Comparison of ENCODE assay signal across 31 mouse cellular contexts in genomic region chr5:137170836-137171380, GRCm38 (mm10). TPM values are rescaled to one million over a fixed set of nuclear protein-coding genes. Genes with fewer than 3 reads are reported as not detected.
DNase-seq lines count a peak whose midpoint lies in the region; ATAC-seq lines count a peak whose summit lies in the region.
"Had no signal": no experiment of that assay in that cellular context is flagged by ENCODE, and none has a peak within 500 bp of the region (broad histone marks: within the 10 kb centered on the region; RNA-seq: fewer than 3 reads in every experiment).

No protein-coding gene starts in this region.

- H3K4me1 ChIP-seq in kidney, embryonic 14.5 days (ENCODE audit: control insufficient read depth, insufficient read depth, low read length): 0 out of 2 replicates have a peak, but pooled peaks cover 3% of the 10 kb centered on the region
- H3K4me1 ChIP-seq: embryonic facial prominence, embryonic 15.5 days; forebrain, embryonic 15.5 days; hindbrain, embryonic 13.5 days; limb, embryonic 12.5 days; midbrain, embryonic 13.5 days had no signal

- H3K27ac ChIP-seq in kidney, embryonic 14.5 days (ENCODE audit: low read depth, low read length): no peak overlapping the region
- H3K27ac ChIP-seq: embryonic facial prominence, embryonic 15.5 days; forebrain, embryonic 15.5 days; heart, adult 2 months; hindbrain, embryonic 13.5 days; layer of hippocampus, adult 2 months; limb, embryonic 12.5 days; midbrain, embryonic 13.5 days; stomach, postnatal 0 days had no signal

- no peak overlapping the region for H3K4me3 ChIP-seq in kidney, embryonic 14.5 days (ENCODE audit: low read length)
- H3K4me3 ChIP-seq: embryonic facial prominence, embryonic 15.5 days; forebrain, embryonic 15.5 days; heart, adult 2 months; hindbrain, embryonic 13.5 days; layer of hippocampus, adult 2 months; limb, embryonic 12.5 days; midbrain, embryonic 13.5 days; myocyte had no signal

- WGBS in kidney, embryonic 14.5 days: 72% methylated on average over 9 of the region's 9 CpGs

- DNase-seq in kidney, adult 8-10 months: peak; percentile 35 to 63
- DNase-seq in kidney, adult 9 months: peak; percentile 69
- peak; percentile 7 to 65 for DNase-seq in kidney, postnatal 25 days
- DNase-seq in heart, adult 8-10 months (ENCODE audit: low spot score): no peak
- no peak for DNase-seq in B cell, adult 2 months
- no peak for DNase-seq in layer of hippocampus, adult 9-11 months
- DNase-seq: adrenal gland, postnatal 36 days; cerebellum, adult 9-11 months; gastrocnemius, postnatal 14 days; heart, adult 2 months; layer of hippocampus, postnatal 36 days; liver, postnatal 0 days; thymus, adult 2 months; thymus, postnatal 4 days had no signal

- no peaks in the 10 kb centered on the region for H3K36me3 ChIP-seq in kidney, embryonic 14.5 days (ENCODE audit: control insufficient read depth, insufficient read depth, low read length)
- H3K36me3 ChIP-seq: embryonic facial prominence, embryonic 15.5 days; forebrain, embryonic 15.5 days; hindbrain, embryonic 13.5 days; limb, embryonic 12.5 days; midbrain, embryonic 13.5 days had no signal

- H3K9me3 ChIP-seq in kidney, embryonic 14.5 days (ENCODE audit: control insufficient read depth, low read length): no peaks in the 10 kb centered on the region
- H3K9me3 ChIP-seq: embryonic facial prominence, embryonic 15.5 days; forebrain, embryonic 15.5 days; hindbrain, embryonic 13.5 days; limb, embryonic 12.5 days; midbrain, embryonic 13.5 days had no signal

- no peak for ATAC-seq in kidney, embryonic 14.5 days (ENCODE audit: low FRiP score, low TSS enrichment)
- ATAC-seq: forebrain, embryonic 15.5 days; inflammation-experienced regulatory T-cells, adult 6 months; liver, postnatal 0 days; lung, postnatal 0 days; midbrain, embryonic 13.5 days had no signal

- no peak overlapping the region for H3K9ac ChIP-seq in kidney, embryonic 14.5 days (ENCODE audit: low read depth, low read length)
- H3K9ac ChIP-seq: embryonic facial prominence, embryonic 15.5 days; forebrain, embryonic 15.5 days; hindbrain, embryonic 13.5 days; limb, embryonic 12.5 days; liver, postnatal 0 days; midbrain, embryonic 13.5 days had no signal

- H3K27me3 ChIP-seq in kidney, embryonic 14.5 days (ENCODE audit: control insufficient read depth, insufficient read depth, low read length): no peaks in the 10 kb centered on the region
- H3K27me3 ChIP-seq: embryonic facial prominence, embryonic 15.5 days; forebrain, embryonic 15.5 days; hindbrain, embryonic 13.5 days; midbrain, embryonic 13.5 days had no signal

- H3K4me2 ChIP-seq in kidney, embryonic 14.5 days (replicated peaks; ENCODE audit: low read depth, low read length): no peak overlapping the region
- H3K4me2 ChIP-seq: embryonic facial prominence, embryonic 15.5 days; forebrain, embryonic 15.5 days; hindbrain, embryonic 13.5 days; limb, embryonic 12.5 days; liver, embryonic 11.5 days; midbrain, embryonic 13.5 days had no signal

RNA-seq across cellular contexts. Expression of gene Muc3, which starts 21.8 kb away (rescaled TPM):
- polyA plus RNA-seq in kidney, embryonic 14.5 days (2014; fragmentation: Nextera tagmentation; extraction: Ambion mirVana): not detected in 2 replicates
- total RNA-seq in heart, adult 8-10 months (2022): not detected
- total RNA-seq: adrenal gland, postnatal 36 days; common myeloid progenitor, adult 5-6 weeks; gastrocnemius, postnatal 14 days; heart, adult 2 months; heart, postnatal 25 days; layer of hippocampus, adult 2 months; layer of hippocampus, postnatal 36 days; left cerebral cortex, postnatal 10 days had no signal
- polyA plus RNA-seq: embryonic facial prominence, embryonic 15.5 days; forebrain, embryonic 15.5 days; heart, adult 2 months; heart, embryonic 14.5 days; hindbrain, embryonic 13.5 days; inflammation-experienced regulatory T-cells, adult 6 months; limb, embryonic 12.5 days; liver, embryonic 11.5 days; liver, postnatal 0 days; lung, postnatal 0 days; midbrain, embryonic 13.5 days; myocyte; neural tube, embryonic 14.5 days had no signal

RNA-seq across cellular contexts. Expression of gene Muc3a, which starts 41.3 kb away (rescaled TPM):
- polyA plus RNA-seq in kidney, embryonic 14.5 days (2014; fragmentation: Nextera tagmentation; extraction: Ambion mirVana): 0.11 and 0.13 TPM in 2 replicates
- total RNA-seq in heart, adult 8-10 months (2022): under 1 TPM in 3 of 4 experiments, not detected in 1; 0.23 to 0.60 (median 0.28) TPM
- polyA plus RNA-seq: forebrain, embryonic 15.5 days; heart, embryonic 14.5 days; liver, embryonic 11.5 days; lung, postnatal 0 days; midbrain, embryonic 13.5 days; myocyte had no signal

RNA-seq across cellular contexts. Expression of gene Trim56, which starts 54.9 kb away (rescaled TPM):
- polyA plus RNA-seq in kidney, embryonic 14.5 days (2014; fragmentation: Nextera tagmentation; extraction: Ambion mirVana): 9.7 TPM in 2 replicates
- 10 to 100 TPM; 20.2 to 22.1 (median 21.5) TPM for total RNA-seq in heart, adult 8-10 months (2022)

Comparison
In these comparisons a context has a peak if more than half of its experiments do, and no peak if none do; other contexts are left out.
1. DNase-seq: peak in kidney, adult 8-10 months (2 of 2), kidney, adult 9 months (single experiment) and kidney, postnatal 25 days (2 of 2); none in heart, adult 8-10 months (single experiment), B cell, adult 2 months (0 of 2) and layer of hippocampus, adult 9-11 months (single experiment).